Mouse (Mus musculus): Measurements from ENCODE around the gene Bsx.

- TF ChIP-seq CTCF (IDR thresholded peaks at IDR 0.05; ENCODE audit: control insufficient read depth, insufficient read depth, low read length) (no peak), POLR2A (IDR thresholded peaks at IDR 0.05; ENCODE audit: borderline replicate concordance, control insufficient read depth, low read depth, low read length) (no peak)
Observed at GRCm38 (mm10) chr9:40870331-40870730, 3.6 kb upstream of the Bsx start.

Data from bone marrow, adult 2 months (tissue).